Mouse (Mus musculus): ENCODE data around the gene Alkbh7.

- TF ChIP-seq CTCF (IDR thresholded peaks at IDR 0.05; ENCODE audit: insufficient read depth, low read depth, low read length) = no peak
- peak; percentile 62 for TF ChIP-seq POLR2A (IDR thresholded peaks at IDR 0.05; ENCODE audit: insufficient read depth, low read depth, low read length)
These were observed 34.7 kb downstream of the Alkbh7 start for GRCm38 (mm10) chr17:57031661-57032420.

Data from olfactory bulb, adult 2 months (tissue).